Mouse (Mus musculus) gastrocnemius, adult 8-10 months (tissue): ENCODE results near the gene Csnk1g2. TPM values are rescaled to one million over a fixed set of nuclear protein-coding genes. Genes with fewer than 3 reads are reported as not detected.

Experiments used
- DNase-seq, 2 experiments: peaks; one replicate each; pipeline ENCODE4 v3.0.0; 2022; ENCODE audit warnings: low spot score in 2 of 2
- total RNA-seq, 4 experiments: library from RNA; stranded (reverse); gene quantifications; 2 replicates each; pipeline ENCODE4 v1.2.4; 2022

The Csnk1g2 gene
- 100 to 1,000 TPM; 124 to 147 (median 144) TPM for total RNA-seq

DNA sequence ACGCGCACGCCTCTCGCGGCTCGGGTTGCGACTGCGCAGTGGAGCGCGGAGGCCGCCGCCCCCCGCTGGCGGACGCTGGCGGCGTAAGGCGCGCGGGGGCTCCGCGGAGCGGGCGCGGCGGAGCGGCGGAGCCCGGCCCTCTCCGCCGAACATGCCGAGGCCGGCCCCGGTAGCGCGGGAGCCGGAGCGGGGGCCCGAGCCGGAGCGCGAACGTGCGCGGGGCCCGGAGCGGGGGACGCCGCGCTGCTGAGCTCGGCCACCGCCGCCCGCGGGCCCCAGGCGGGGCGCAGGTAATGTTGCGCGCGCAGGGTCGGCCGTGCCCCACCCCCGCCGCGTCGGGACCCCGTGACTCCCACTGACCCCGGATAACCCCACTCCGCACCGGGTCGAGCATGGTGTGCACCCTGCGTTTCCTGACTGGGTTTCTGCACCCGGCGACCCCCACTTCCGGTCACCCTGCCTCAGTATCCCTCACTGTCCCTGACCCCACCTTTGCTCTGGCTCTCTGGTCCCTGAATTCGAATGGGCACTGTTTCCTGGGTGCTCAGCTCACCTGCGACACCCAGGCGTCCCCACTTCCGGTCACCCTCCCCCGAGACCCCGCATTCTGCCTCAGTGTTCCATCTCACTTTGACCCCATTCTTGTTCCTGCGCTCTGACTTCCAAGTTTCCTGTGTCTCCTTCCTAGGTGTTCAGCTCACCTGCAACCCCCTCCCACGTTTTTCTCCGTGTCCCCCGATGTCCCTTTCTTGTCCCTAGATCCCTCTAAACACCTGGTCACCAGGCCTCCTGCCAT lies at the start of gene Csnk1g2:
Gene Csnk1g2 (plus strand): TSS at position 178 of the 796 bp plus-strand sequence.
- peak in 1 of 2 experiments; percentile 61 for DNase-seq

DNA sequence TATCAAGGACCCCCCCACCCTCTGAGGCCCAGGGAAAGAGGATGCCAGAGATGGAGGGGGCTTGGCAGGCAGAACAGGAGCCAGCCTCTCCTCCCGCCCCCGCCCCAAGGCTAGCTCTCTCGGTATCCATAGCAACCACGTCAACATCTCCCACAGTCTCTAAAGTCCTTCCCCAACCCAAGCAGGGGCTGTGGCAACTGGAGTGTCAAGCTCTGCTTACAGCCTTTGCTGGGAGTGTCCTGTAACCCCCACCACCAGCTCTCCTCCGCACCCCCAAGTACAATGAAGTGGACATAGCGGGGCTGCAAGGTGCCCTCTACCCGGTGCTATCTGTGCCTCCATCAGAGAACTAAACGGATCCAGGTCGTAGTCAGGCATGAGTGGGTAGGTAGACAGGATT lies 48.7 kb upstream of the Csnk1g2 start:
- no peak for DNase-seq

DNA sequence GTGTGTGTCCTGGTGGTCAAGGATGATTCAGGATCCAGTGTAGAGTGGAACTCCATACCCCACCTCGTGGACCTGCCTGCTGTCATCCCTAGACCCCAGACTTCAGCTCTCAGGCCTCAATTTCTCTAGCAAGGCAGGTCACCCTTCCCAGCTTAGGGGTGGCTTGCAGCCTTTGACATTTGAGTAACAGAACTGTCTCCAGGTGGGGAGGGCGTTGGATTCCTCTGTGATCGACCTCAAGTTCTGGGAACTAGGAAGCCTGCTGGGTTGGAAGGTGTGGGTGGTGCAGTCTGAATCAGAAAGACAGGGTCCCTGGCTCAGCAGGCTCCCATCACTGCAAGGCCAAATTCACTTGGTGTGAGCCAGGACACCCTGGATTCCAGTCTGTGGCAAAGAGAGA lies 47.7 kb upstream of the Csnk1g2 start:
- DNase-seq, result no peak

DNA sequence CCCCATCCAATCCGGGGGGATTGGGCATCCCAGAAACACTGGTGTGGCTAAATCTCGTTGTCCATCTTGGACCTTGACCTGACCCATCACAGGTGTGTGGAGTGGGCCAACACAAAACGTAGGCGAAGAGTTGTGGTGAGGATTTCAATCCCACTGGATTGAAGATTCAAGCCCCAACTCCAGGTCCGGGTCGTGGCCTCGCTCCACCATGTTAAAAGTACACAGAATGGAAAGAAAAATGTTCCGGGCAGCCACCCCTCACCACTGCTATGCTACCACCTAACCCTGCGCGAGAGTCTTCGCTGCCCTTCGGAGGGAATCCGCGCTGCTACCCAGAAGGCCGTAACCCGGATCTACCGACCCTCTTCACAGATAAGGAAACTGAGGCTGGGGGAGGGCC lies 46.7 kb upstream of the Csnk1g2 start:
- DNase-seq, result no peak

DNA sequence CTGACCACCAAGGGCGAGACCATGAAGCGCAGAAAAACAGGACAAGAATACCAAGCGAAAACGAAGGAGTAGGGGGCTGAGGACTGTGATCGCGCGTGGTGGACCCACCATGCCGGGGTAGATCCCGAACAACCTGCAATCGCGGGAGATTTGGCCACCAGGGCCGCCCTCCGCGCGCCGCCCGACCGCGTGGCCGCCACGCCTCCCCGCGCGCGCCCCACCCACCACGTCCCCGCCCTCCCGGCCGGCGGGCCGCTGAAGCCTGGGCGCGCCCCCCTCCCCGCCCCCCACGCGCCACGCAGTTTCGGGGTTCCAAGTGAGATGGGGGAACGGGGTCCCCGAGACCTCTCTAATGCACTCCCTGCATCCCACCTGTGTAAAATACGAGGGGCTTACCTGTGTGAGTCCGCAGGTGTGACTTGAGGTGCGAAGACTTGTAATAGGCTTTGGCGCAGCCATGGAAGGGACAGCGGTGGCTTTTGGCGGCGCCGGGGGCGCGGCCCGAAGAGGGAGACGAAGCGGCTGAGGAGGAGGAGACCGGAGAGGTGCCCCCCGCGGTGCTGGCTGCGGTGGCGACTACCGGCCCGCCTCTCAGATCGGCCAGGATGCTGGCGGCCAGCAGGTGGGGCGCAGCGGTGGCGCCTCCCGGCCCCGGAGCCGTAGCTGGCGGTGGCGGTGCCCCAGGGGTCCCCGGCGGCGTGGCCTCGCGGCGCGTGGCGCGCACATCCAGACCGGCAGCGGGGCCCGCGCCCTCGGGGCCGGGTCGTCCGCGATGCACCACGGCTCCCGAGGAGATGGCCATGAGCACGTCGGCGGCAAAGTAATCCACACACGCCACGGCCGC lies 46.1 kb upstream of the Csnk1g2 start:
- DNase-seq, result peak in 1 of 2 experiments; percentile 25

DNA sequence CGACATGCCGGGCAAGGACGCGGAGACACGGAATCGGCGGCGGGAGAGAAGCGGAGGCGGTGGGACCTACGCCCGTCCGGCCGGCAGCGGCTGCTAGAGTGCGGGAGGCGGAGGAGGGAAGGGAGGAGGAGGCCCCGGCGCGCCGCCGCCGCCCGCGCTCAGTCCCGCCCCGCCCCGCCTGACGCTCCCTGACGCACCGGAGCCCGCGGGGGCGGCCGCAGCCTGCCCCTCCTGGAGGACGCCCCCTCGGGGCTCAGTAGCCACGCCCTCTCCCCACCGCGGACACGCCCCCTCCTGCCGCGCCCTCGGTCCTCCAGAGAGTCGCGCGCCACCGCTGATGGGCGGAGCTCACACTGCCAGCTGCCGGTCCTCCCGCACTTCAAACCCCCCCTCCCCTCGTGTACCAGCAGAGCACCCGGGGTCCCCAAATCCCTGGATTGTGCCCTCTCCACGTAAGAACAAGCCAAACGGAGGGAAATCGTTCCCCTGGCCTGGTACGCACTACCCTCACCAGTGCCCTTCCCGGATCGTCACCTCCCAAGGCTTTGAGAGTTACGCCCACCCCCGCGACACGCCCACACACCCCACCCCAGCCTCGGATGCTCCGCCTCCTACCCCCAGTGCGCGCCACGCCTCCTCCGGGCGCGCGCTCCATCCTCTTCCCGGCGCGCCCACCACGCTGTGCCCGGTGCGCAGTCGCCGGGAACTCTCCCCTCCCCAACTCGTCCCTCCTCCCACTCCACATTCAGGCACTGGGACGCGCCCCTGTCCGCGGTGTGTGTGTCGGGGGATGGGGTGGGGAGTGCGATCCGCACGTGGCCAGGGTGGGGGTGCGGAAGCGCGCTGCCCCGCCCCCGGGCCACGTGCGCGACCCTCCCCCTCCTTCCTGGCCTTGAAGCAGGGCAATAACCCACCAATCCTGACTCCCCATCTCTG lies 45.2 kb upstream of the Csnk1g2 start, which contains the start of gene Klf16:
Gene Klf16 (minus strand): TSS at position 127 of the 936 bp plus-strand sequence.
- DNase-seq, result peak; percentile 97

DNA sequence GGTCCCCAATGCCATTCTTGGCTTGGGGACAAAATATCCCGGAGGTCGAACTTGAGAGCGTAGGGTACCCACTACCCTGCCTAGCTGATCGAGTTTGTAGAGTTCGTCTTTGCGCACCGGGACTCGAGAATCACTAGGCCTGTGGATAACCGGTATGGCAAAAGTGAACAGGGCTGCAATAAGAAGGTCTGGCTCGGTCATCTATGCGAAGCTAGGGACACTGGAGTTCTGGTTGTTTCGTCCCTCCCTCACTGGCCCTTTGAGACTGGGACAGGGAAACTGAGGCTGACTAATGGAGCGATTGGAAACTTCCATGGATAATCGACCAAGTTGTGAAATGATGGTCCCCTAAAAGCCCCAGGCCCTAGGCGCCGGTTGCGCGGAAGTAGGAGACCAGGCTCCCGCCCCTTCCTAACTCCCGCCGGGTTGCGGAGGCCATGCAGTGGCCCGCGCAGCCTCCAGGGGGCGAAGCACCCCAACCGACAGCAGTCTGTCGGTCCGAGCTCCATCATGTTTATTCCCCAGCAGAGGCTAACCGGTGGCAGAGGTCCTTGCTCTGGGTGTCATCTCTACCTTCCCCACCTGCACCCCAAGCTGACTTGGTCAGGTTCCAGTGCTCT lies 44.4 kb upstream of the Csnk1g2 start:
- peak; percentile 70 to 76 for DNase-seq

DNA sequence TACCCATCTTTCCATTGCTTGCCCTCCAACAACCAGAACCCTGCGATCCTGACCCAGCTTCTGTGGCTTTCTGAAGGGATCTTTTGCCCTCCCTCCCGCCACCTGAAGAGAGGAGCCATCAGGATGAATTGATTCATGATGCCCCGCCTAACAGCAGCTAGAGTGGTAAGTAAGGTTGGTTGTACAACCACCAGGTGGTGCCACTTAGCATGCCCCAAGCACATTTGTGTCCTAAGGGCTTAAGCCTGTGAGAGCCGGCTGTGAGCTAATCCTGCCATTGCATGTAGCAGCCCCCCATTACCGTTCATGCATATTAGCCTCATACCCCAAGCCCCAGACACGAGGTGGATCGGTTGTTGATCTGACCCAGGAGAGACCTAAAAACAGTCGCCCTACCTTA lies 43.7 kb upstream of the Csnk1g2 start:
- no peak for DNase-seq

DNA sequence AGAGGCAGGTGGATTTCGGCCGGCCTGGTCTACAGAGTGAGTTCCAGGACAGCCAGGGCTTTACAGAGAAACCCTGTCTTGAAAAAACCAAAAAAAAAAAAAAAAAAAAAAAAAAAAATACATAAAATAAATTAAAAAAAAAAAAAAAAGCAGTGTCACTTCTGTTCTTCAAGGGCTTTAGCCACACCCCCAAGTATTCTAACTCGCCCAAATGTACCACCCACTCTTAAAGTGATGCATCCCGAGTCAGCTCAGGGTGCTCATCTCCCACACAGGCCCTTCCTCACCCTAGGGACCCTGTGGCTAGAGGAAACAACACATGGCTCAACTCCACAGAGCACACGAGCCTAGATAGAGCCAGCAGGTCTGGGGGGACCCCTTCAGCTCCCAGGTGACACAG lies 39.6 kb upstream of the Csnk1g2 start:
- DNase-seq, result no peak

DNA sequence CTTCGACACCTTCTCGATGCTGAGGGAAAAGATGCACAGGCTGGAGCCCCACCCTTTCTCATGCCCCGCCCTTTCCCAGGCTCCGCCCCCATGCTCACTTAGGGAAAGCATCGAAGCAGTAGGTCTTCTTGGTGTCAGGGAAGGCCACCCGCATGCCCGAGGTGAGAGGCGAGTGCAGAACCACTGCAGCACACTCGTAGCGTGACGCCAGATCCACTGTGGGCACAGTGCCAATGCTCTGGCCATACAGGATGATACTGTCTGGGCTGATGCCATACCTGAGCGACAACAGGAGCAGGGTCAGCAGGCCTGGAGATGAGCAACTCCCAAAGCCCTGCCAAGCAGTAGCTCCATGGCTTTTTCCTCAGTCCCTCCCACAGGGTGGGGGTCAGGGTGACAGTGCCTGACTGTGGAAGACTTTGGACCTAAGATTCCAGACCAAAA lies 38.6 kb upstream of the Csnk1g2 start:
- no peak for DNase-seq

DNA sequence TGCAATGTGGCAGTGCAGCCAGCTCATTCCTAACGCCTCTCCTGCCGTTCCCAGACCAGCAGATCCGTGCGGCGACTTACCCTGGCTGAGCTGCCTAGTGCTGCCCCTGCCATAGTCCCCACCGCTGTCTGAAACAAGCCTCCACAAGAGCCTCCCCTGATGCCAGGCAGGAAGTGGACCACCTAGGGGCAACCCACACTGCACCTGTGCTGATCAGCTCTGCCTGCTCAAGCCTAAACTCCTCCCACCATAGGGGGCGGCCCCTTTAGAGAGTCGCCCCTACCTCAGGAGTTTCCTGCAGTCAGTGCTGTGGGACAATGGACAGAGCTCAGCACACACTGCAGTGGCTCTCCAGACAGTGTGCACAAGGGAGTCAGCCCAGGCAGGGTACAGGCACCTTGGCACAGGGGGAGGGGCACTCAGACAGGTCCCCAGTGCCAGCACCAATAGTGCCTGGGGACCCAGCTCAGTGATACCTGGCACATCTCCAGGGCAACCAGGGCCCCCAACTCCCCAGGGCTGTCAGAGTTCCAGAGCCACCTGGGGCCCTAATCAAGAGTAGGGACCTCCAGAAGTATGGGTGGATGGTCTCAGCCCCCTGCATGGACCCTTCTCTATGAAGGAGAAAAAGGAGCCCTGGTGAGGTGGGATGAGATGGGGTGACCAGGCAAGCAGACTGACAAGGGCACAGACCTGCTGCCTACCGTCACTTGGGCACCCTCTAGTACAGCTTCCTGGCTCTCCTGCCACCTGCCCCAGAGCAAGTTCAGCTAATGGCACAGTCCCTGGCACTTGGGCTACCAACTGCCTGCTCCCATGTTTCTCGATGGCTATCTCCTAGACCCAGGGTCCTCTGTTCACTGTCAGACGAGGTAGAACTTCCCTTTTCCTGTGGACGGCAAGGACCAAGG lies 37.7 kb upstream of the Csnk1g2 start:
- DNase-seq, result no peak

DNA sequence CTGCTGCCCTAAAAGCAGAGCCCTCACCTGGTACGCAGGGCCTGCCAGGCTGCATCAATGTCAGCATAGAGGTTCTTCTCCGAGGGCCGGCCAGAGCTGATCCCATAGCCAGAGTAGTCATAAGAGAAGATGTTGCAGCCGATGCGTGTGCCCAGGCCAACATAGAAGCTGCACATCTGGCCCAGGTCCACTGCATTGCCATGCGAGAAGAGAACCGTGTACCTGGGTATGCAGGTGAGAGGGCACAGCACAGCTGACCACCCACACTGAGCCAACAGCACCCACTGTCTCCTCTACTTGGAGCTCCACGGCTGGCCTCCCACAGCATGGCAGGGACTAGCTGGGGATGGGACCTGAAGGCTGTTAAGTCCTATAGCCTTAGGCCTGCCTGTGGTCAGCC lies 37.1 kb upstream of the Csnk1g2 start:
- no peak for DNase-seq

DNA sequence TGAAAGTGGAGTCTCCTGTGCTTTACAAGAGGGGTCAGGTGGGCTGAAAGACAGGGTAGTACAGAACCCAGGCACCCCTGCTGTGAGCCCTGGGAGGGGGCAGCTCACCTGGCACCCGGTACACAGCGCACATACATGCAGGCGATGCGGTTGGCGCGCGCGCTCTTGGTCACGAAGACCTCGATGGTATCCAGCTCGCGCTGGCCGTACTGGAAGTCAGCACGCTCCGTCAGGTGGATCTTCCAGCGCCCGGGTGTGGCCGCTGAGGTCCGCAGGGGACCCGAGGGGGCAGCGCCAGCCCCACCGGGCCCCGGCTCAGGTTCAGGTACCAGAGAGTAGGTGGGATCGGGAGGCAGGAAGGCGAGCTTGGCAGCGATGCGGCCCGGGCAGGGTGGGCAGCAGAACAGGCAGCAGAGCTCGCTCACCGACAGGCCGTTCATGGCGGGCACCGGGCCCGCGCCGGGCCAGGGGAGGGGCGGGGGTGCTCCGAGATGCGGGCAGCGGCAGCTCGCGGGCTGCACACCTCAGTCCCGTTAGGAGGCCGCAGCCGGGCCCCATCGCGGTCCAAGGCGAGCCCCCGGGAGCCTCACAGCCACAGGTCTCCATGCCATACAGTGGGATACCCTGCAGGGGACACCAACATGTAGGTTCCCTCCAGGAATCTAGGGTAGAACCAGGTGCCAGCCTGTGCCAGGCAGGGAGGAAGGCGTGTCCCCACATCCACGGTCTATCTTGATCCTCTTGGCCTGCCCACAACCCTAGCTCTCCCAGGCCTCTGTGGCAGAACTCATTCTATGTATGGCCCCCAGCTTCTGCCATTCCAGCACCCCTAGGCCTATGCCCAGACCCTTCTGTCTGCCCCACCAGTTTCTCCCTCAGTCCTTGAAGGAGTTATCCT lies 36.0 kb upstream of the Csnk1g2 start:
- no peak for DNase-seq

DNA sequence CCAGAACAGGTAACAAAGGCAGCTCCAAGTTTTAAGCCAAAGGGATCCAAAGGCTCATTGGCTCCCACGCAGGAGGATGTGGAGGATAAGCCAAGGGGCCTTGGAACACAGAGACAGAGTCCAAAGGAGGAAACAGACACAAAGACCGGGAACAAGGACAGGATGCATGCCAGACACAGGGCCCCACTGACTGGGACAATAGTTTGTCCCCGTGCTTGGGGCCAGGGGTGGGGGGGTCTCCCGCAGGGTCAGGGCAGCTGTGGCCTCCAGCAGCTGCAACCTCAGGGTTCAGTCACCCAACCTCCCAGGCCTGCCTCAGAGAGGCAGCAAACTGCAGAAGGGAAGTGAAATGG lies 35.4 kb upstream of the Csnk1g2 start:
- no peak for DNase-seq

DNA sequence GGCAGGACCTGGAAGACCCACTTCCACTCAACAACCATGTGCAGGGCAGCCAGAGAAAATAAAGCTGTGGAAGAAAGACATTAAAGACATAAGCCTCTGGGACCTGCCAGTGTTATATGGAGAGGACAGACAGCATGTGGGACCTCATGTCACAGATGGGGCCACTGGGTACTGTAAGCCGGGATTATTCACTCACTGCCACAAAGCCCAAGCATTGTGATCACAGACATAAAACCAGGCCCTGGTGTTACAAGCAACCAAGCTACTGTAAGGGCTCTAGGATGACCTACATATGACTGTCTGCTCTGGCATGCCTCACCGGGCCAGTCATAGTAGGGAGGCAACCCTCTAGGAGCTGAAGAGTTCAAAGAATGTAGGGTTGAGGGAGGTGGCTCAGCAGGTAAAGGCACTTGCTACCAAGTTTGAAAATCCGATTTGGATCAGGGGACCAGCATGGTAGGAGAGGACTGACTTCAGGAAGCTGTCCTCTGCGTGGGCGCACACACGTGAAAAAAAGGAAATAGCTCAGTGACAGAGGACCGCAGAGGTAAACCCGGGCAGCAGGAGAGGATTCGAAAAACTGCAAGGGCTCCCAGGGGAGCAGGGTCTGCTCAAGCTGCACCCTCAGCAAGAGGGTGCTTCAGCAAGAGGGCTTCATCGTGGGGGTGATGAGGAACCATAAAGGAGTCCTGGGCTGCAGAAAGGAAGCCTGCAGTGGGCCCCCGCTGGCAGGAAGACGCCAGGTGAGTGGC lies 33.3 kb upstream of the Csnk1g2 start:
- no peak for DNase-seq

DNA sequence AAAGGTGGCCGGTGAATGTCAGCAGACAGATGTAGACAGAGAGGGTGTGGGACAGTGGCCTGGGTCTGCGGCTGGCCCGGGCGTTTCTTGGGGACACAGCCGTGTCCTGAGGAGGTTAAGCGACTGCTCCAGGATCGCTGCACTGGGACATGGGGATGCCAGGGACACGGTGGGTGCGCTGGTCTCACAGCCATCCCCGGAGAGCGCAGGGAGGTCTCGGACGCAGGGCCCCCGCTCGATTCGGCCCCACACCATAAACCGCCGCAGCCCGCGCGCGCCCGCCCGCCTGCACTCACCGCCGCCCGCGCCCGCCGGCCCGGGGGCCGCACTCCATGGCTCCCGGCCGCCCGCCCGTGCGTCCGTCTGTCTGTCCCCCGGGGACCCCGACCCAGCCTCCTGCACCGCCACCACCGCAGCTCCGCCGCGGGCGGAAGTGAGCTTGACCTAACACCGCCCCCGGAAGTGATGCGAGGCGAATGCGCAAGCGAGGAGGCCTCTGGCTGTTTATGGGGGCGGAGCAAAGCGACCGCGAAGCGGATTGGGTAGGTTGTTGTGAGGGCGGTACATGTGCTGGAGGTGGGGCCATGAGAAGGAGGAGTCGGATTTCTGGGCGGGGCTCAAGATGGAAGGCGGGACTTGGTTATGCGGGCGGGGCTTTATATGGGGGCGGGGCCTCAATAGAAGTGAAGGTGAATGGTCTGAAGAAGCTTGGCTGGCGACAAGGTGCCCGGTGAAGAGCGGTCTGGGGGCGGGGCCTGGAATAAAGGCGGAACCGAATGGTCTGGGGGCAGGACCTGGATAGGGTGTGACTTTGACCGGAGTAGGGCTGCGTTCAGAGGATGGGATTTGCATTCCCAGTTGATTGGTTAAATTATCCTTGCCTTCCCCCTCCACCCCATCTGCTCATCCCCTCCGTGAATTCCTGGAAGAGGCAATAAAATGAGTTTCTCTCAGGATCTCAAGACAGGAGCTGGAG lies 32.5 kb upstream of the Csnk1g2 start, which contains the start of gene Abhd17a:
Gene Abhd17a (minus strand): TSS at position 463 of the 976 bp plus-strand sequence.
- DNase-seq, result peak; percentile 86 to 92

DNA sequence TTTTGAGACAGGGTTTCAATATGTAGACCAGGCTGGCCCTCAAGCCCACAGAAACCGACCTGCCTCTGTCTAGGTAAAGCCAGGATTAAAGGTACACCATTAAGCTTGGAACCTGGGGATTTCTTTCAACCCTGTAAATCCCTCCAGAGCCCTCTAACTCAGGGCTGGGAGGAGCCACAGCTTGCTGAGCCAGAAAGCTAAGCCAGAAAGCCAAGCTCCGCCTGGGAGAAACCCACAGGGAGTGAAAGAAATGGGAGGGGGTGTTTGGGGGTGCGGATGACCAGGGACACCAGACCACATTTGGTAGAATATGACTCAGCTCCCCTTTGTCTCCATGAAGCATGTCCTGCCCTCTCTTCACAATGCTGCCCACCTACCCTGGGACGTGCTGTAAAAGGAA lies 26.3 kb upstream of the Csnk1g2 start:
- DNase-seq, result no peak
